8 mouse cellular contexts compared by ENCODE assay signal in genomic region chr2:103423884-103424283, GRCm38 (mm10). TPM values are rescaled to one million over a fixed set of nuclear protein-coding genes. Genes with fewer than 3 reads are reported as not detected.
DNase-seq lines count a peak whose midpoint lies in the region; ATAC-seq and TF ChIP-seq lines count a peak whose summit lies in the region.

No protein-coding gene starts in this region.

- H3K4me1 ChIP-seq in kidney, postnatal 0 days (replicated peaks; ENCODE audit: insufficient read depth, low read length): no peaks in the 10 kb centered on the region
- no peaks in the 10 kb centered on the region for H3K4me1 ChIP-seq in kidney, embryonic 14.5 days (ENCODE audit: control insufficient read depth, insufficient read depth, low read length)
- peaks cover 47% of the 10 kb centered on the region for H3K4me1 ChIP-seq in forebrain, embryonic 10.5 days
- no peaks in the 10 kb centered on the region for H3K4me1 ChIP-seq in intestine, postnatal 0 days (replicated peaks; ENCODE audit: control insufficient read depth, insufficient read depth, low read length)
- no peaks in the 10 kb centered on the region for H3K4me1 ChIP-seq in midbrain, embryonic 16.5 days (ENCODE audit: control insufficient read depth, insufficient read depth, low read length)

- no peak for ATAC-seq in kidney, postnatal 0 days (replicated peaks; ENCODE audit: low FRiP score, low read depth)
- no peak for ATAC-seq in kidney, embryonic 14.5 days (ENCODE audit: low FRiP score, low TSS enrichment)
- ATAC-seq in intestine, postnatal 0 days: no peak
- 0 out of 2 replicates have a peak, but pooled peaks have one; percentile 26 for ATAC-seq in midbrain, embryonic 16.5 days

- H3K9me3 ChIP-seq in kidney, postnatal 0 days (replicated peaks; ENCODE audit: low read length): no peaks in the 10 kb centered on the region
- H3K9me3 ChIP-seq in kidney, embryonic 14.5 days (ENCODE audit: control insufficient read depth, low read length): no peaks in the 10 kb centered on the region
- no peaks in the 10 kb centered on the region for H3K9me3 ChIP-seq in forebrain, embryonic 10.5 days
- H3K9me3 ChIP-seq in intestine, postnatal 0 days (ENCODE audit: control insufficient read depth): no peaks in the 10 kb centered on the region
- no peaks in the 10 kb centered on the region for H3K9me3 ChIP-seq in midbrain, embryonic 16.5 days (replicated peaks; ENCODE audit: control insufficient read depth, low read length, poor library complexity, severe bottlenecking)

- no peak overlapping the region for H3K9ac ChIP-seq in kidney, postnatal 0 days (ENCODE audit: low read depth, low read length)
- H3K9ac ChIP-seq in kidney, embryonic 14.5 days (ENCODE audit: low read depth, low read length): no peak overlapping the region
- H3K9ac ChIP-seq in intestine, postnatal 0 days (ENCODE audit: low read depth, low read length): no peak overlapping the region
- no peak overlapping the region for H3K9ac ChIP-seq in midbrain, embryonic 16.5 days (ENCODE audit: low read depth, low read length)

- TF ChIP-seq CTCF in kidney, postnatal 0 days (IDR thresholded peaks at IDR 0.05; ENCODE audit: low read depth): no peak
- no peak for TF ChIP-seq CTCF in intestine, postnatal 0 days (IDR thresholded peaks at IDR 0.05; ENCODE audit: low read depth)

- DNase-seq in kidney, postnatal 0 days (ENCODE audit: low spot score): no peak
- no peak for DNase-seq in forebrain, embryonic 10.5 days (ENCODE audit: extremely low spot score, low spot score)
- no peak for DNase-seq in retina, embryonic 14.5 days (ENCODE audit: low spot score)
- DNase-seq in retina, postnatal 1 day: no peak
- DNase-seq in spleen, postnatal 14 days (ENCODE audit: low spot score in 2 of 2): no peak

- WGBS in kidney, postnatal 0 days: 51% methylated on average over 12 of the region's 12 CpGs
- WGBS in kidney, embryonic 14.5 days: 69% methylated on average over 12 of the region's 12 CpGs
- 43% methylated on average over 12 of the region's 12 CpGs for WGBS in forebrain, embryonic 10.5 days
- WGBS in intestine, postnatal 0 days: 57% methylated on average over 12 of the region's 12 CpGs
- WGBS in midbrain, embryonic 16.5 days: 40% methylated on average over 12 of the region's 12 CpGs

- no peaks in the 10 kb centered on the region for H3K36me3 ChIP-seq in kidney, postnatal 0 days (ENCODE audit: insufficient read depth, low read length)
- no peaks in the 10 kb centered on the region for H3K36me3 ChIP-seq in kidney, embryonic 14.5 days (ENCODE audit: control insufficient read depth, insufficient read depth, low read length)
- H3K36me3 ChIP-seq in forebrain, embryonic 10.5 days (replicated peaks): no peaks in the 10 kb centered on the region
- H3K36me3 ChIP-seq in intestine, postnatal 0 days (ENCODE audit: control insufficient read depth, insufficient read depth): no peaks in the 10 kb centered on the region
- no peaks in the 10 kb centered on the region for H3K36me3 ChIP-seq in midbrain, embryonic 16.5 days (ENCODE audit: control insufficient read depth, insufficient read depth, low read length)

- H3K4me3 ChIP-seq in kidney, postnatal 0 days (replicated peaks; ENCODE audit: low read depth, low read length): no peak overlapping the region
- H3K4me3 ChIP-seq in kidney, embryonic 14.5 days (ENCODE audit: low read length): no peak overlapping the region
- peak overlapping the region; percentile 31; the same call in 1 of the 2 replicates for H3K4me3 ChIP-seq in forebrain, embryonic 10.5 days
- no peak overlapping the region for H3K4me3 ChIP-seq in intestine, postnatal 0 days (ENCODE audit: low read depth, low read length)
- H3K4me3 ChIP-seq in midbrain, embryonic 16.5 days (ENCODE audit: low read depth, low read length): no peak overlapping the region

- H3K27ac ChIP-seq in kidney, postnatal 0 days: no peak overlapping the region
- H3K27ac ChIP-seq in kidney, embryonic 14.5 days (ENCODE audit: low read depth, low read length): no peak overlapping the region
- peak overlapping the region; percentile 62 for H3K27ac ChIP-seq in forebrain, embryonic 10.5 days
- H3K27ac ChIP-seq in intestine, postnatal 0 days (ENCODE audit: low read depth, low read length): no peak overlapping the region
- H3K27ac ChIP-seq in midbrain, embryonic 16.5 days (ENCODE audit: low read length): no peak overlapping the region

- H3K4me2 ChIP-seq in kidney, postnatal 0 days (ENCODE audit: low read length): peak overlapping the region; percentile 19; the same call in 1 of the 2 replicates
- no peak overlapping the region for H3K4me2 ChIP-seq in kidney, embryonic 14.5 days (replicated peaks; ENCODE audit: low read depth, low read length)
- H3K4me2 ChIP-seq in intestine, postnatal 0 days (replicated peaks; ENCODE audit: low read depth): 0 out of 2 replicates have a peak overlapping the region, but pooled peaks have one; percentile 30
- peak overlapping the region; percentile 21 for H3K4me2 ChIP-seq in midbrain, embryonic 16.5 days (ENCODE audit: low read length)

- no peaks in the 10 kb centered on the region for H3K27me3 ChIP-seq in kidney, postnatal 0 days (ENCODE audit: insufficient read depth, low read length)
- H3K27me3 ChIP-seq in kidney, embryonic 14.5 days (ENCODE audit: control insufficient read depth, insufficient read depth, low read length): no peaks in the 10 kb centered on the region
- H3K27me3 ChIP-seq in forebrain, embryonic 10.5 days (ENCODE audit: poor library complexity, severe bottlenecking): peaks cover 19% of the 10 kb centered on the region
- H3K27me3 ChIP-seq in intestine, postnatal 0 days (replicated peaks; ENCODE audit: control insufficient read depth, insufficient read depth, low read length): no peaks in the 10 kb centered on the region
- no peaks in the 10 kb centered on the region for H3K27me3 ChIP-seq in midbrain, embryonic 16.5 days (ENCODE audit: control insufficient read depth, insufficient read depth, low read depth, low read length)

RNA-seq across cellular contexts. Expression of gene Elf5, which starts 12.4 kb away (rescaled TPM):
- 4.8 and 6.5 TPM in 2 replicates for polyA plus RNA-seq in kidney, postnatal 0 days (2015; fragmentation: Nextera tagmentation; extraction: Ambion mirVana)
- 2.5 and 2.9 TPM in 2 replicates for polyA plus RNA-seq in kidney, embryonic 14.5 days (2014; fragmentation: Nextera tagmentation; extraction: Ambion mirVana)
- 0.07 TPM in 1 of 2 replicates, not detected in the other for polyA plus RNA-seq in forebrain, embryonic 10.5 days (2016; fragmentation: Nextera tagmentation; extraction: Ambion mirVana)
- polyA plus RNA-seq in intestine, postnatal 0 days (2015; fragmentation: Nextera tagmentation; extraction: Ambion mirVana): not detected in 2 replicates
- polyA plus RNA-seq in midbrain, embryonic 16.5 days (2015; fragmentation: Nextera tagmentation; extraction: Ambion mirVana): not detected in 2 replicates
